Mouse (Mus musculus): ENCODE measurements around the gene Olfr330.
"Not testable (repeated sequence)": the region's sequence is repeated elsewhere in the genome, so short reads cannot be mapped to it uniquely, and the experiment has no call there.

Gene Olfr330

GRCm38 (mm10) chr11:58534736-58535135 lies at the start of gene Olfr330:
TSS of gene Olfr330 (minus strand) at chr11:58534836.
- ATAC-seq (ENCODE audit: low TSS enrichment) = not testable (repeated sequence)

- no peak for ATAC-seq (ENCODE audit: low TSS enrichment)
These were observed 44.0 kb upstream of the Olfr330 start for GRCm38 (mm10) chr11:58578636-58579035.

GRCm38 (mm10) chr11:58577430-58577829 lies 42.8 kb upstream of the Olfr330 start, which contains the start of gene Olfr325:
TSS of gene Olfr325 (plus strand) at chr11:58577730.
- ATAC-seq (ENCODE audit: low TSS enrichment) = no peak

GRCm38 (mm10) chr11:58570405-58570804 lies 35.8 kb upstream of the Olfr330 start, which contains the start of gene Olfr224:
TSS of gene Olfr224 (minus strand) at chr11:58570553.
- no peak for ATAC-seq (ENCODE audit: low TSS enrichment)

GRCm38 (mm10) chr11:58555536-58555935 lies 20.9 kb upstream of the Olfr330 start, which contains the start of gene Olfr328:
TSS of gene Olfr328 (minus strand) at chr11:58555636.
- no peak for ATAC-seq (ENCODE audit: low TSS enrichment)

GRCm38 (mm10) chr11:58546322-58546721 lies 11.7 kb upstream of the Olfr330 start, which contains the start of gene Olfr329-ps:
TSS of gene Olfr329-ps (minus strand) at chr11:58546422.
- ATAC-seq (ENCODE audit: low TSS enrichment) = no peak

GRCm38 (mm10) chr11:58519756-58520155 lies 14.9 kb downstream of the Olfr330 start:
- ATAC-seq (ENCODE audit: low TSS enrichment) = not testable (repeated sequence)

GRCm38 (mm10) chr11:58518916-58519315 lies 15.7 kb downstream of the Olfr330 start:
- ATAC-seq (ENCODE audit: low TSS enrichment) = not testable (repeated sequence)

GRCm38 (mm10) chr11:58509058-58509457 lies 25.6 kb downstream of the Olfr330 start:
- not testable (repeated sequence) for ATAC-seq (ENCODE audit: low TSS enrichment)

- ATAC-seq (ENCODE audit: low TSS enrichment) = not testable (repeated sequence)
These were observed 32.2 kb downstream of the Olfr330 start, which contains the start of gene Olfr331 for GRCm38 (mm10) chr11:58502472-58502871. TSS of gene Olfr331 (minus strand) at chr11:58502572.

GRCm38 (mm10) chr11:58499290-58499689 lies 35.3 kb downstream of the Olfr330 start:
- 0 out of 2 replicates have a peak, but pooled peaks have one; percentile 59 for ATAC-seq (ENCODE audit: low TSS enrichment)

GRCm38 (mm10) chr11:58498761-58499160 lies 35.9 kb downstream of the Olfr330 start:
- ATAC-seq (ENCODE audit: low TSS enrichment) = no peak

- ATAC-seq (ENCODE audit: low TSS enrichment) = no peak
These were observed 42.2 kb downstream of the Olfr330 start, which contains the start of gene Olfr332 for GRCm38 (mm10) chr11:58492455-58492854. TSS of gene Olfr332 (minus strand) at chr11:58492555.

All from frontal cortex, adult (tissue).